Mouse (Mus musculus) lung, embryonic 14.5 days (tissue): ENCODE results near the gene Lrrc1. TPM values are rescaled to one million over a fixed set of nuclear protein-coding genes. Genes with fewer than 3 reads are reported as not detected.

Source experiments
- ATAC-seq: fragments of 200-750 bp; cut with Nextera tagmentation; 2 replicates; pipeline ENCODE4 v1.8.0; 2017; ENCODE audit warnings: mild to moderate bottlenecking, moderate TSS enrichment, moderate library complexity; ENCODE audit not compliant: insufficient read depth
- DNase-seq: peaks from one replicate; pipeline ENCODE4 v3.0.0-alpha.2; 2015
- H3K27ac ChIP-seq: fragments of 300-500 bp; sonication (generic); 2 replicates; pipeline ENCODE4 v1.5.1; 2014; ENCODE audit warnings: low read depth, mild to moderate bottlenecking, moderate library complexity
- H3K27me3 ChIP-seq: fragments of 300-500 bp; sonication (generic); 2 replicates; pipeline ENCODE4 v1.6.1; 2014; ENCODE audit warnings: low read length, control low read depth; ENCODE audit not compliant: insufficient read depth
- H3K36me3 ChIP-seq: fragments of 300-500 bp; sonication (generic); 2 replicates; pipeline ENCODE4 v1.6.1; 2014; ENCODE audit warnings: control low read depth; ENCODE audit not compliant: insufficient read depth
- H3K4me1 ChIP-seq: fragments of 300-500 bp; sonication (generic); 2 replicates; pipeline ENCODE4 v1.6.1; 2014; ENCODE audit warnings: antibody characterized with exemption, control low read depth; ENCODE audit not compliant: insufficient read depth
- H3K4me2 ChIP-seq: fragments of 300-500 bp; sonication (generic); 2 replicates; pipeline ENCODE4 v1.6.1; 2014; ENCODE audit warnings: mild to moderate bottlenecking
- H3K4me3 ChIP-seq: fragments of 300-500 bp; sonication (generic); 2 replicates; pipeline ENCODE4 v1.5.1; 2014; ENCODE audit warnings: low read depth, low read length
- H3K9ac ChIP-seq: fragments of 300-500 bp; sonication (generic); 2 replicates; pipeline ENCODE4 v1.6.1; 2014
- H3K9me3 ChIP-seq: fragments of 300-500 bp; sonication (generic); 2 replicates; pipeline ENCODE4 v1.6.1; 2016; ENCODE audit warnings: low read depth, low read length, control low read depth
- CTCF ChIP-seq: IDR thresholded peaks from 2 replicates; pipeline ENCODE4 v1.5.1; 2016; ENCODE audit warnings: antibody characterized with exemption, low read depth
- WGBS: fragments of 180-500 bp; shearing (Covaris S2); extraction: QIAGEN DNeasy Blood & Tissue Kit; methylation state at CpG from one replicate; pipeline ENCODE4 v1.1.7; 2014; 5-methylcytosine and 5-hydroxymethylcytosine counted together
- polyA plus RNA-seq: library from polyadenylated mRNA; unstranded; fragments of >200 nt; fragmentation: Nextera tagmentation; extraction: Ambion mirVana; gene quantifications from 2 replicates; pipeline ENCODE4 v1.2.1, GENCODE M21; 2014

The Lrrc1 gene
- polyA plus RNA-seq, 1 experiment from 2014 or later, result 9.5 TPM

- Histone ChIP-seq H3K4me1 (peaks cover 10% of the 10 kb centered on the region; the same call in 1 of the 2 replicates), H3K4me2 (no peak overlapping the region), H3K9me3 (no peaks in the 10 kb centered on the region), H3K27ac (no peak overlapping the region), H3K4me3 (no peak overlapping the region), H3K36me3 (no peaks in the 10 kb centered on the region), H3K27me3 (no peaks in the 10 kb centered on the region), H3K9ac (no peak overlapping the region)
- no peak for TF ChIP-seq CTCF
- ATAC-seq, result no peak
- WGBS, result 79% methylated on average over 7 of the region's 7 CpGs
- no peak for DNase-seq
Measured at GRCm38 (mm10) chr9:77480001-77480400, 64.7 kb downstream of the Lrrc1 start.

- TF ChIP-seq CTCF, result no peak
- no peak overlapping the region for H3K9ac ChIP-seq
- no peak overlapping the region for H3K4me2 ChIP-seq
- no peaks in the 10 kb centered on the region for H3K27me3 ChIP-seq
- WGBS, result 71% methylated on average over 10 of the region's 10 CpGs
- no peak overlapping the region for H3K4me3 ChIP-seq
- peaks cover 8% of the 10 kb centered on the region; the same call in 1 of the 2 replicates for H3K4me1 ChIP-seq
- H3K36me3 ChIP-seq, result no peaks in the 10 kb centered on the region
- no peak for DNase-seq
- no peaks in the 10 kb centered on the region for H3K9me3 ChIP-seq
- ATAC-seq, result no peak
- no peak overlapping the region for H3K27ac ChIP-seq
Measured at GRCm38 (mm10) chr9:77478166-77478920, 66.3 kb downstream of the Lrrc1 start.

GRCm38 (mm10) chr9:77474535-77474934, 70.1 kb downstream of the Lrrc1 start:
- DNase-seq, result no peak
- H3K9me3 ChIP-seq, result no peaks in the 10 kb centered on the region
- H3K36me3 ChIP-seq, result no peaks in the 10 kb centered on the region
- 0 out of 2 replicates have a peak, but pooled peaks cover 3% of the 10 kb centered on the region for H3K4me1 ChIP-seq
- no peak overlapping the region for H3K4me2 ChIP-seq
- no peak for ATAC-seq
- H3K4me3 ChIP-seq, result no peak overlapping the region
- no peak for TF ChIP-seq CTCF
- no peaks in the 10 kb centered on the region for H3K27me3 ChIP-seq
- no peak overlapping the region for H3K9ac ChIP-seq
- H3K27ac ChIP-seq, result no peak overlapping the region
- WGBS, result 90% methylated on average over 4 of the region's 4 CpGs

- Histone ChIP-seq H3K9ac (no peak overlapping the region), H3K4me3 (no peak overlapping the region)
Measured at GRCm38 (mm10) chr9:77472557-77472956, 72.1 kb downstream of the Lrrc1 start.

GRCm38 (mm10) chr9:77471646-77472220, 72.9 kb downstream of the Lrrc1 start:
- Histone ChIP-seq H3K4me3 (no peak overlapping the region), H3K4me2 (no peak overlapping the region), H3K27ac (no peak overlapping the region), H3K9ac (no peak overlapping the region), H3K9me3 (no peaks in the 10 kb centered on the region), H3K4me1 (0 out of 2 replicates have a peak, but pooled peaks cover 3% of the 10 kb centered on the region), H3K36me3 (0 out of 2 replicates have a peak, but pooled peaks cover 6% of the 10 kb centered on the region), H3K27me3 (no peaks in the 10 kb centered on the region)
- DNase-seq, result no peak
- ATAC-seq, result no peak
- no peak for TF ChIP-seq CTCF
- WGBS, result 73% methylated on average over 12 of the region's 12 CpGs

More at GRCm38 (mm10) chr9:77472557-77472956, 72.1 kb downstream of the Lrrc1 start:
- no peak for TF ChIP-seq CTCF
- Histone ChIP-seq H3K4me1 (0 out of 2 replicates have a peak, but pooled peaks cover 3% of the 10 kb centered on the region), H3K27ac (no peak overlapping the region), H3K4me2 (no peak overlapping the region), H3K36me3 (0 out of 2 replicates have a peak, but pooled peaks cover 6% of the 10 kb centered on the region), H3K27me3 (no peaks in the 10 kb centered on the region), H3K9me3 (no peaks in the 10 kb centered on the region)
- DNase-seq (peak; percentile 38), ATAC-seq (peak; percentile 75)
- 20% methylated on average over 8 of the region's 8 CpGs for WGBS

GRCm38 (mm10) chr9:77469791-77470607, 74.7 kb downstream of the Lrrc1 start:
- H3K27ac ChIP-seq, result no peak overlapping the region
- no peak for TF ChIP-seq CTCF
- no peaks in the 10 kb centered on the region for H3K27me3 ChIP-seq
- no peaks in the 10 kb centered on the region for H3K9me3 ChIP-seq
- no peak overlapping the region for H3K4me3 ChIP-seq
- 0 out of 2 replicates have a peak, but pooled peaks cover 6% of the 10 kb centered on the region for H3K36me3 ChIP-seq
- H3K4me1 ChIP-seq, result 0 out of 2 replicates have a peak, but pooled peaks cover 3% of the 10 kb centered on the region
- no peak for DNase-seq
- H3K4me2 ChIP-seq, result no peak overlapping the region
- H3K9ac ChIP-seq, result no peak overlapping the region
- no peak for ATAC-seq
- WGBS, result 62% methylated on average over 20 of the region's 20 CpGs

- H3K9me3 ChIP-seq, result no peaks in the 10 kb centered on the region
- no peak overlapping the region for H3K4me3 ChIP-seq
- no peak for TF ChIP-seq CTCF
- H3K9ac ChIP-seq, result no peak overlapping the region
- H3K4me2 ChIP-seq, result no peak overlapping the region
- 0 out of 2 replicates have a peak, but pooled peaks cover 6% of the 10 kb centered on the region for H3K36me3 ChIP-seq
- WGBS, result 55% methylated on average over 5 of the region's 5 CpGs
- no peak overlapping the region for H3K27ac ChIP-seq
- DNase-seq, result no peak
- H3K4me1 ChIP-seq, result peaks cover 3% of the 10 kb centered on the region; the same call in 1 of the 2 replicates
- no peaks in the 10 kb centered on the region for H3K27me3 ChIP-seq
- no peak for ATAC-seq
Measured at GRCm38 (mm10) chr9:77466926-77467325, 77.7 kb downstream of the Lrrc1 start.
